Mouse (Mus musculus) hindbrain, embryonic 13.5 days (tissue): ENCODE measurements around the gene Jdp2. TPM values are rescaled to one million over a fixed set of nuclear protein-coding genes. Genes with fewer than 3 reads are reported as not detected.

Source experiments
- ATAC-seq: fragments of 200-750 bp; cut with Nextera tagmentation; 2 replicates; pipeline ENCODE4 v1.8.0; 2017; ENCODE audit warnings: moderate TSS enrichment; ENCODE audit not compliant: low FRiP score
- H3K27ac ChIP-seq: fragments of 300-500 bp; sonication (generic); 2 replicates; pipeline ENCODE4 v1.5.1; 2015; ENCODE audit warnings: inconsistent platforms, mild to moderate bottlenecking, moderate library complexity
- H3K27me3 ChIP-seq: fragments of 300-500 bp; sonication (generic); 2 replicates; pipeline ENCODE4 v1.6.1; 2015; ENCODE audit warnings: mild to moderate bottlenecking, inconsistent platforms
- H3K36me3 ChIP-seq: fragments of 300-500 bp; sonication (generic); 2 replicates; pipeline ENCODE4 v1.6.1; 2015; ENCODE audit warnings: mild to moderate bottlenecking, inconsistent platforms
- H3K4me1 ChIP-seq: fragments of 300-500 bp; sonication (generic); replicated peaks from 2 replicates; pipeline ENCODE4 v1.6.1; 2015; ENCODE audit warnings: inconsistent platforms
- H3K4me2 ChIP-seq: fragments of 300-500 bp; sonication (generic); 2 replicates; pipeline ENCODE4 v1.6.1; 2015; ENCODE audit warnings: inconsistent platforms, mild to moderate bottlenecking, moderate library complexity
- H3K4me3 ChIP-seq: fragments of 300-500 bp; sonication (generic); 2 replicates; pipeline ENCODE4 v1.5.1; 2015; ENCODE audit warnings: mild to moderate bottlenecking, inconsistent platforms
- H3K9ac ChIP-seq: fragments of 300-500 bp; sonication (generic); 2 replicates; pipeline ENCODE4 v1.6.1; 2015; ENCODE audit warnings: mild to moderate bottlenecking, inconsistent platforms
- H3K9me3 ChIP-seq: fragments of 300-500 bp; sonication (generic); 2 replicates; pipeline ENCODE4 v1.6.1; 2016; ENCODE audit warnings: inconsistent platforms
- WGBS: fragments of 180-500 bp; shearing (Covaris S2); methylation state at CpG from one replicate; pipeline ENCODE4 v1.1.7; 2015; 5-methylcytosine and 5-hydroxymethylcytosine counted together
- polyA plus RNA-seq: library from polyadenylated mRNA; unstranded; fragments of >200 nt; fragmentation: Nextera tagmentation; extraction: Ambion mirVana; gene quantifications from 2 replicates; pipeline ENCODE4 v1.2.1, GENCODE M21; 2015

Jdp2 gene
- polyA plus RNA-seq, result 0.32 and 0.42 TPM in 2 replicates

DNA sequence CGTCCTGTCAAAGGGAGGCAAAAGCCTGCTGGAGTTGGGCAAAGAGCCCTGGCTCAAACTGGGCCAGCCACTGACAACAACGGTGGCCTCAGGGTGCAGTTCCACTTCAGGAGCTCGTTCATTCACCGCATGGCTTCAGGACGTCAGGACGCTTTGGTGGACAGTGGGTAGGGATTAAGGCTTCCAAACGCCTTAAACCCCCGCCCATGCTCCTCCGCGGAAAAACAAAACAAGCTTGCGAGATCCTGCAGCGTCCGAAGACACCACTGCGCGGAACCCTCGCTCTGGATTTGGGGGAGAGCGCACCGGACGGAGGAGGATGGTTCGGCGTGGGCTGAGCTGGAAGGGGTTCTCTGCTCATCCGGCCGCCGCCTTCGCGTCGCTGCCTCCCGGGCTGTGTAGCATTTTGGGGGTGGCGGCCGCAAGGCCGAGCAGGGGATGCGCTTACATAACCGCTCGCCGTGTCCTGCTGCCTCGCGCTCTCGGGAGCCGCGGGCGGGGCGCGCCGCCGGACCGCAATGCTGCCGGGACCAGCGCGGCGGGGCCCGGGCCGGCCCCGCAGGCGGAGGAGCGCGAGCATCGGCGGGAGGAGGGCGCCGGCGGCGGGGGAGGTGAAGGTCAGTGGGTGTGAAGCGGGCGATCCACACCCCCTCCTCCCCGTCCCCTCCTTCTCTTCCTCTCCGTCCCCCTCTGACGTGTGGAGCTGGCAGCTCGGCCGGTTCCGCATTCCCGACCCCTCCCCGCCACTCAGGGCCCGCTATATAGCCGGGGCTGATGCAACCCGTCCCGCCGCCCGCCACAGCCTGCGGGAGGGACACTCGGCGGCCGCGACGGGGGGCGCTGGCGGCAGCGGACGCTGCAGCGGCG is at the start of gene Jdp2:
Gene Jdp2, plus strand, starts transcription at position 417 of the 867 bp plus-strand sequence.
- peak; percentile 87 for ATAC-seq
- Histone ChIP-seq H3K4me1 (peaks cover 57% of the 10 kb centered on the region), H3K27ac (peak within 1 kb of the TSS; percentile 94), H3K9me3 (no peaks in the 10 kb centered on the region), H3K9ac (peak within 1 kb of the TSS; percentile 96), H3K36me3 (no peaks in the 10 kb centered on the region), H3K27me3 (0 out of 2 replicates have a peak, but pooled peaks cover 8% of the 10 kb centered on the region), H3K4me3 (peak within 1 kb of the TSS; percentile 87), H3K4me2 (peak within 1 kb of the TSS; percentile 83)
- WGBS, result under 1% methylated on average over 88 of the region's 90 CpGs

- Histone ChIP-seq H3K36me3 (no peaks in the 10 kb centered on the region), H3K9me3 (no peaks in the 10 kb centered on the region), H3K27ac (no peak overlapping the region), H3K9ac (no peak overlapping the region), H3K4me1 (peaks cover 25% of the 10 kb centered on the region), H3K4me3 (no peak overlapping the region), H3K27me3 (no peaks in the 10 kb centered on the region), H3K4me2 (no peak overlapping the region)
- WGBS, result 62% methylated on average over 8 of the region's 8 CpGs
- ATAC-seq, result no peak
These were observed 49.2 kb upstream of the Jdp2 start for GRCm38 (mm10) chr12:85549661-85550060.

DNA sequence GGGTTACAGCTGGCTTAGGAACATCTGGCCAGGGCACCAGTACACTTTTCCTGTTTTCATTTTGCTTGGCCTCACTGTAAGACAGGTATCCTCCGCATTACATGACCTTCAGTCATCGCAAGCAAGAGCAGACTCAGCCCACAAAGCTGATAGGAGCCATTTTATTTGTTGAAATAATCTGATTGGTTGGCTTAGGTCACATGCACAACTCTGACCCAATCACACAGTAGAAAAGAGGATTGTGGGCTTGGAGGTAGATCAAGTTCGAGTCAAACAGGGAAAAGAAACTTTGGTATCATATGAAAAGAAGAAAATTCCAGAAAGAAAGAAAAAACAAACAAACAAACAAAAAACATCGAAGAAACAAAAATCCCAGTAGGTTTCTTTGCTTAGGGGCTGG is 48.4 kb upstream of the Jdp2 start:
- H3K4me3 ChIP-seq, result no peak overlapping the region
- ATAC-seq, result no peak
- WGBS, result 94% methylated on average over 4 of the region's 4 CpGs
- no peaks in the 10 kb centered on the region for H3K36me3 ChIP-seq
- no peaks in the 10 kb centered on the region for H3K27me3 ChIP-seq
- H3K9me3 ChIP-seq, result no peaks in the 10 kb centered on the region
- no peak overlapping the region for H3K4me2 ChIP-seq
- H3K27ac ChIP-seq, result no peak overlapping the region
- H3K9ac ChIP-seq, result no peak overlapping the region
- H3K4me1 ChIP-seq, result peaks cover 25% of the 10 kb centered on the region

DNA sequence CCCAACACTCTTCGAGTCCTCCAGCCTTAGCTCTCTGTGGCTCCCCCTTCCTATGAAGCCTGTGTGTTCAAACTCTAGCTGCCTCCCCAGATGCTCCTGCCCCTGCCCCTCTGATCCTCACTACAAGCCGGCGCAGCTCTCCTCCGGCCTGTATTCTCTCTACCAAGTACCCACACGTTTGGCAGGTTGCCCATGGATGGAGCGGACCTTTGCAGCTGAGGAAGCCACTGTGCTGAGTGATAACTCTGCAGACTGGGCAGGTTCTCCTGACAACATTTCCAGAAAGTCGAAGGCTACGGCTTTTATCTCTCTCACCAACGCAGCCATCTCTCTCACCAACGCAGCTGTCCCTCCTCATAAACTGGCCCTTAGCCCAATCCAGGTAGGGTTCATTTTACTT is 39.5 kb upstream of the Jdp2 start:
- H3K4me3 ChIP-seq, result no peak overlapping the region
- 85% methylated on average over 10 of the region's 10 CpGs for WGBS
- no peak for ATAC-seq

DNA sequence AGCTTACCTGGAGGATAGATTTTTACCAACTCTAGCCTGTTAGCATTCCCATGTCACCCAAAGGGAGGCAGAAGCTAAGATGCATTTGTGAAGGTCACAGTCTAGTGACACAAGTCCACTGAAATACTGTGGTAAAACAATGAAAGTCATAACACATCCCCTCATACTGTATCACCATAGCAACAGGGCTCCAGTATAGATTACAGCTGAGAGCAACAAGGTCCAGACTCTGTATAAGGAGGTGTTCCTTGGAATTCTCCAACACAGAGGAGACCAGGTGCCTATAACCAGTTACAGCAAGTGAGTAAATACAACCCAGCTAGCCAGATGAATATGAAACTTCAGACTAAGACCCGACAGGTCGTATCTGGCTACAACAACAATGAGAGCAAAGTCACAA is 33.4 kb upstream of the Jdp2 start:
- no peaks in the 10 kb centered on the region for H3K9me3 ChIP-seq
- H3K36me3 ChIP-seq, result no peaks in the 10 kb centered on the region
- H3K4me1 ChIP-seq, result peaks cover 17% of the 10 kb centered on the region
- no peak overlapping the region for H3K27ac ChIP-seq
- H3K27me3 ChIP-seq, result 0 out of 2 replicates have a peak, but pooled peaks cover 2% of the 10 kb centered on the region
- H3K4me3 ChIP-seq, result no peak overlapping the region
- WGBS, result 89% methylated on average over 2 of the region's 2 CpGs
- no peak overlapping the region for H3K9ac ChIP-seq
- H3K4me2 ChIP-seq, result no peak overlapping the region
- ATAC-seq, result no peak

More for the DNA sequence above, 39.5 kb upstream of the Jdp2 start:
- Histone ChIP-seq H3K4me2 (no peak overlapping the region), H3K27ac (no peak overlapping the region), H3K27me3 (0 out of 2 replicates have a peak, but pooled peaks cover 2% of the 10 kb centered on the region), H3K9me3 (no peaks in the 10 kb centered on the region), H3K36me3 (no peaks in the 10 kb centered on the region), H3K9ac (no peak overlapping the region), H3K4me1 (0 out of 2 replicates have a peak, but pooled peaks cover 5% of the 10 kb centered on the region)

- no peak for ATAC-seq
- no peaks in the 10 kb centered on the region for H3K9me3 ChIP-seq
These were observed 30.5 kb upstream of the Jdp2 start for GRCm38 (mm10) chr12:85568298-85568697.

GRCm38 (mm10) chr12:85569393-85570157 is 29.3 kb upstream of the Jdp2 start:
- 74% methylated on average over 12 of the region's 12 CpGs for WGBS
- H3K9ac ChIP-seq, result no peak overlapping the region

More at GRCm38 (mm10) chr12:85568298-85568697, 30.5 kb upstream of the Jdp2 start:
- no peak overlapping the region for H3K4me3 ChIP-seq
- 0 out of 2 replicates have a peak, but pooled peaks cover 2% of the 10 kb centered on the region for H3K27me3 ChIP-seq
- H3K4me1 ChIP-seq, result peaks cover 29% of the 10 kb centered on the region
- no peak overlapping the region for H3K9ac ChIP-seq
- WGBS, result 88% methylated on average over 3 of the region's 3 CpGs
- H3K27ac ChIP-seq, result no peak overlapping the region
- H3K4me2 ChIP-seq, result no peak overlapping the region
- H3K36me3 ChIP-seq, result no peaks in the 10 kb centered on the region

DNA sequence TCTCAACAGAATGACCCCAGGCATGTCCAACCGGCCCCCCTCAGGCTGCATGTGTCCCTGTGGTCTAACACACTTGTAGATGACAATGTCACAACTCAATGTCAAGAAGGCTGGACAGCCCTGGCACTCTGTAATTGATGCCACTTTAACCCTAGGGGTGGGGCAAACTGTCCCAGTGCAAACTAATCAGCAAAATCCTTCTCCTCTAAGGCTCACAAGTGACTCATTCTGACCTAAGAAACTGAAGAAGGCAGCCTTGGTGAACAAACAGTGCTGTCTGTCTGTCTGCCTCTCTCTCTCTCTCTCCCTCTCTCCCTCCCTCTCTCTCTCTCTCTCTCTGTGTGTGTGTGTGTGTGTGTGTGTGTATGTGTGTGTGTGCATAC is 28.7 kb upstream of the Jdp2 start:
- 93% methylated on average over 1 of the region's 1 CpGs for WGBS

More at GRCm38 (mm10) chr12:85569393-85570157, 29.3 kb upstream of the Jdp2 start:
- H3K36me3 ChIP-seq, result no peaks in the 10 kb centered on the region
- no peak overlapping the region for H3K4me3 ChIP-seq
- no peak overlapping the region for H3K27ac ChIP-seq
- H3K9me3 ChIP-seq, result no peaks in the 10 kb centered on the region
- no peak for ATAC-seq
- H3K4me2 ChIP-seq, result no peak overlapping the region
- H3K4me1 ChIP-seq, result peaks cover 24% of the 10 kb centered on the region
- no peaks in the 10 kb centered on the region for H3K27me3 ChIP-seq

GRCm38 (mm10) chr12:85571312-85571711 is 27.5 kb upstream of the Jdp2 start:
- Histone ChIP-seq H3K27ac (no peak overlapping the region), H3K9ac (no peak overlapping the region), H3K27me3 (no peaks in the 10 kb centered on the region), H3K4me1 (peaks cover 20% of the 10 kb centered on the region), H3K9me3 (no peaks in the 10 kb centered on the region), H3K4me3 (no peak overlapping the region), H3K36me3 (no peaks in the 10 kb centered on the region), H3K4me2 (no peak overlapping the region)
- ATAC-seq, result 0 out of 2 replicates have a peak, but pooled peaks have one; percentile 7
- 79% methylated on average over 11 of the region's 11 CpGs for WGBS

More for the DNA sequence above, 28.7 kb upstream of the Jdp2 start:
- Histone ChIP-seq H3K9ac (no peak overlapping the region), H3K9me3 (no peaks in the 10 kb centered on the region), H3K4me1 (peaks cover 24% of the 10 kb centered on the region), H3K27me3 (no peaks in the 10 kb centered on the region), H3K27ac (no peak overlapping the region), H3K4me2 (no peak overlapping the region), H3K36me3 (no peaks in the 10 kb centered on the region), H3K4me3 (no peak overlapping the region)
- no peak for ATAC-seq

- WGBS, result 35% methylated on average over 10 of the region's 10 CpGs
- Histone ChIP-seq H3K27ac (no peak overlapping the region), H3K4me3 (no peak overlapping the region), H3K27me3 (no peaks in the 10 kb centered on the region), H3K4me2 (0 out of 2 replicates have a peak overlapping the region, but pooled peaks have one; percentile 6), H3K9me3 (no peaks in the 10 kb centered on the region), H3K9ac (no peak overlapping the region), H3K36me3 (no peaks in the 10 kb centered on the region), H3K4me1 (peaks cover 20% of the 10 kb centered on the region)
- ATAC-seq, result peak; percentile 75
These were observed 26.8 kb upstream of the Jdp2 start for GRCm38 (mm10) chr12:85572047-85572475.

DNA sequence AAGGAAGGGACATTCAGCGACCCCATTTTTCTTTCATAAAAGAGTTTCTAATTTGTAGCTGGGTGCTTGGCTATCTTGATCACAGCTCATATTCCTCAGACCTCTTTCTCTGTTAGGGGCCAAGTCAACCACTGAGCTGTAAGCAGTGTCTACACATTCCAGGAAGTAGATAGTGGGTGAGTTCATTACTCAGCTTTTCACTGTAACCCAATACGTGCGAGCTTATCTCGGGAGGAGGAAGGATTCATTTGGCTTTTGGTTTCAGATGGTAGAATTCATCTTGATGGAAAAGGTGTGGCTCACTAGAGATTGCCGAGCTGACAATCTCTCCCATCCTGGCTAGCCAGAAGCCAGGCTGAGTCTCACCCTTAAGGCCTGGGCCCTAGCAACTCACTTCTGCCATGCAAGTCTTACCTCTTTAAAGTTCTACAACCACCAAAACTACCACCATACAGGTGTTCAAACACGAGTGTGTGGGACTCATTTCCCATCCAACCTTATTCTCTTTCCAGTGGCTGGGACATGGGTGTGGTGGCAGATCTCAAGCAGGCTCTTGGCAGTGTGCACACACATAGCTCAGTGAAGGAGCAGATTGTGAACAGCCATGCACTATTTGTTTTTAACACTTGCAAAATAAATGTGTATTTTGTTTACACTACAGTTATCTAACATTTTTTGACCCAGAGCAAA is 23.9 kb upstream of the Jdp2 start:
- H3K9ac ChIP-seq, result no peak overlapping the region
- peaks cover 13% of the 10 kb centered on the region for H3K4me1 ChIP-seq
- H3K27me3 ChIP-seq, result no peaks in the 10 kb centered on the region
- no peak overlapping the region for H3K4me2 ChIP-seq
- H3K36me3 ChIP-seq, result no peaks in the 10 kb centered on the region
- no peak overlapping the region for H3K4me3 ChIP-seq
- WGBS, result 85% methylated on average over 6 of the region's 6 CpGs
- no peaks in the 10 kb centered on the region for H3K9me3 ChIP-seq
- no peak for ATAC-seq
- H3K27ac ChIP-seq, result no peak overlapping the region

GRCm38 (mm10) chr12:85575496-85575840 is 23.4 kb upstream of the Jdp2 start:
- 82% methylated on average over 4 of the region's 4 CpGs for WGBS
- Histone ChIP-seq H3K4me2 (no peak overlapping the region), H3K9me3 (no peaks in the 10 kb centered on the region), H3K9ac (no peak overlapping the region), H3K27ac (no peak overlapping the region), H3K4me1 (peaks cover 12% of the 10 kb centered on the region), H3K36me3 (no peaks in the 10 kb centered on the region), H3K4me3 (no peak overlapping the region), H3K27me3 (no peaks in the 10 kb centered on the region)
- ATAC-seq, result no peak
